Mouse (Mus musculus): ENCODE measurements around the gene Ptma.
A peak's percentile ranks its signal among the peaks of the same experiment; 100 is the strongest.

Gene Ptma

DNA sequence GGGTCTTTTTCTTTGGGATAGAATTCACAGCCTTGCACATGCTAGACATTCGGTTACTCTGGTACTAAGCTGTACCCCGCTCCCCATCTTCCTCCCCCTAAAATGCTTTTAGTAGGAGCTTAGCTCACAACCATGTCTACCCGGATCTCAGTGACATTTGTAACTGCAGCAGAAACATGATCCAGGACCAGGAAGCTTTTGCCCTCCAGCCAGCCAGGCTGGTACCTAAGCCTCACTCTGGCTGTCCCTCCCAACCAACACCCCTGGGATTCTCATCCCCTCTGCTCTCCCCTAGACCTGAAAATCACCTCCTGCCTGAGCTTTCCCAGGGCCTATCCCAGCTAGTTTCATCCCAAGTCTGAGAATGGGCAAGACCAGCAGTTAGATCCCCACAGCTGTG lies 32.7 kb upstream of the Ptma start:
- no peak for DNase-seq (ENCODE audit: extremely low read depth, insufficient read length, low spot score)

GRCm38 (mm10) chr1:86496340-86496739 lies 30.2 kb upstream of the Ptma start:
- no peak for DNase-seq (ENCODE audit: extremely low read depth, insufficient read length, low spot score)

GRCm38 (mm10) chr1:86497361-86497760 lies 29.2 kb upstream of the Ptma start:
- DNase-seq (ENCODE audit: extremely low read depth, insufficient read length, low spot score), result no peak

DNA sequence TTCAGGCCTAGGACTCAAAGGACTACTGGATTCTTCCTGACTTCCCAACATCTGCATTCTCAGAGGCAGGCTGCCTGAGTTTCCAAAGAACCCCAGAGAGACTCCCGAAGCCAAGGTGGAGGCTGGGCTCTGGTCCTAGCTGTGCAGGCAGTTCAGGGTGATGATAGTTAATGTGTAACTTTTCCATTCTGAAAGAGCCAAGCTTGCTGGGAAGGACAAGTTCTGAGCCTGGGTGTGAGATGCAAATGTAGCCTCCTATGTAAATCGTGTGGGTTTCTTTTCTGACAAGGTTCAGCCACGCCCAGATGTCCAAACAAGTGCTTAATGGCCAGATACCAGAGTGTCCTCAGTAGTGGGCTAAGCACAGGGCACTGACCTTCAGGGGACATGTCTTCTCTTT lies 28.5 kb upstream of the Ptma start:
- no peak for DNase-seq (ENCODE audit: extremely low read depth, insufficient read length, low spot score)

DNA sequence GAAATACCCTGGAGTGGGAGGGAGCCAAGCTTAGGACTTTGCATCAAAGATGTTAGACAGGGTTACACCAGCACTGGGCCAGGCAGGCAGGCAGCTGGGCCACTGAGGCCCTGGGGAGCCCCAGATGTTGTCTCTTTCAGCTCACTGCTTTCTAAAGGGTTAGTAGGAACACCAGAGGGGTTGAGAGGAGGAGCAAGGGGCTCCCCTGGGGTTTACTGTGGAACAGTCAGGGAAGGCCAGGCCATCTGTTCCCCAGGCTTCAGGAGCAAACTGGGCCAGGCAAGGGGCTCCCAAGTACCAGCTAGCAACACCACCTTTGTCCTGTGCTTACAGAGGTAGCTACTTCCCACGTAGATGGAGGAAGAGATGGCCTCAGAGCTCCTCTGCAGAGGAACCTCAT lies 27.9 kb upstream of the Ptma start:
- DNase-seq (ENCODE audit: extremely low read depth, insufficient read length, low spot score), result no peak

DNA sequence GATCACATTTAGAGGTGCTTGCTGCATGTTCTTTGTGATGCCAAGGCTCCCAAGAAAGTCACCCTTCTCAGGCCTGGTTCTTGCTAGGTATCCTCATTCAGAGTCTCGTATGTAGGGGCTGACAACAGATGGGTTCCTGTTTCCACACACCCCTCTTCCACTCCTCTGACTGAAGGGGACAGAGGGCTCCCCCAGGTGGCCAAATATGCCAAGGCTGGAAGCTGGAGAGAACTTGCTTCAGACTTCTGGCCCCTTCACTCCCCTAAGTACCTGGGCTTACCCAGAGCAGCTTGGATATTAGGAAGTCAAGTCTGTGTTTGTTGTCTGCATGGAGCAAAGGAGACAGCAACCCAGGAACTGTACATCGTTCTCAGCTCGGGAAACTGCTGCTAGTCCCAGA lies 26.6 kb upstream of the Ptma start:
- DNase-seq (ENCODE audit: extremely low read depth, insufficient read length, low spot score), result no peak

DNA sequence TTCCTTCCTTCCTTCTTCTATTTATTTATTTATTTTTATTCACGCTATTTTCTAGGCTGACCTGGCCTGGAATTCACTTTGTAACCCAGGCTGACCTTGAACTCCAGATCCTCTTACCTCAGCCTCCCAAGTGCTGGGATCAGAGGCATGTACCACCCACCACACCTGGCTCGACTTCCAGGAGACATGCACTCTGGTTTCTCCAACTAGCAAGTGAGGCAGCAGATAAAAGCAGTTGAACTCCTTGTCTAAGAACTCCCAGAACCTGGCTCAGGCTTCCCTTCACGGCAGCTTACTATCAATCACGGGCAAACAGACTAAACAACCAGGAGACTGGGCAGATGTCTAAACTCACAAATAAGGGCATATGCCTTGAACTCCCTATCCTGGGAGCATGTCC lies 25.8 kb upstream of the Ptma start:
- no peak for DNase-seq (ENCODE audit: extremely low read depth, insufficient read length, low spot score)

DNA sequence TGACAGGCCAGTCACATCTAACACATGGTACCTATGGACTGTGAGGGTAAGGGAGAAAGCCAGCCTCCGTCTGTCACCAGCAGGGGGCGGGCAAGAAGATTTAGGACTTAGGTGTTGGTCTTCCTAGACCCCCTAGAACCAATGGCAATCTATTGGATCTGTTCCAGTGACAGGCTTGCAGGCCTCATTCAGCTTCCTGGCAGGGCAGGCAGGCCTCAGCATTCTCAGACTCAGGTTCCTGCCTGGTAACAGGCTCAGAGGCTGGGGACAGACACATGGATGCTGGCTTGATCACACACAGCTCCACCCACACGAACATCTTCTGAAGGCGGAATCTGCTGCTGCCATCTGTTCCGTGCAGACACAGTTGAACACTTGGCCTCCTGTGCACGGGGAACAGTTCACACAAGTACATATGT lies 25.4 kb upstream of the Ptma start:
- DNase-seq (ENCODE audit: extremely low read depth, insufficient read length, low spot score), result peak; percentile 74

DNA sequence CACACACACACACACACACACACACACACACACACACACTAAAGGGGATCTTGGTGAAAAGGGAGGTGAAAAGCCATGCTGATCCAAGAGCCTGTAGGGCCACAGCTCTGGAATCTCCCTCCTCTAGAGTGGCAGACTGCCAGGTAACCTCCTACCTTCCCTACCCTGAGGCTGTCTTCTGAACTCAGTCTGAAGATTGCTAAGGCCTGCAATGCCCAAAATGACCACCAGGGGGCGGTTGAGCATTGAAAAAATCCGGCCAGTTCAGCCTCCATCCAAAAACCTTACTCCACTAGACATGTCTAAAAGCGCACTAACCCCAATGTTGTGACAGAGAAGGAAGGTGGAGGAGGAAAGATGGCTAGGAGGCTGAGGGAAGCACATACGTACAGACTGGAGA lies 25.0 kb upstream of the Ptma start:
- DNase-seq (ENCODE audit: extremely low read depth, insufficient read length, low spot score), result peak; percentile 75

- DNase-seq (ENCODE audit: extremely low read depth, insufficient read length, low spot score), result no peak
These were observed 24.1 kb upstream of the Ptma start for GRCm38 (mm10) chr1:86502221-86503048.

- DNase-seq (ENCODE audit: extremely low read depth, insufficient read length, low spot score), result peak; percentile 82
These were observed 23.3 kb upstream of the Ptma start for GRCm38 (mm10) chr1:86503165-86503747.

DNA sequence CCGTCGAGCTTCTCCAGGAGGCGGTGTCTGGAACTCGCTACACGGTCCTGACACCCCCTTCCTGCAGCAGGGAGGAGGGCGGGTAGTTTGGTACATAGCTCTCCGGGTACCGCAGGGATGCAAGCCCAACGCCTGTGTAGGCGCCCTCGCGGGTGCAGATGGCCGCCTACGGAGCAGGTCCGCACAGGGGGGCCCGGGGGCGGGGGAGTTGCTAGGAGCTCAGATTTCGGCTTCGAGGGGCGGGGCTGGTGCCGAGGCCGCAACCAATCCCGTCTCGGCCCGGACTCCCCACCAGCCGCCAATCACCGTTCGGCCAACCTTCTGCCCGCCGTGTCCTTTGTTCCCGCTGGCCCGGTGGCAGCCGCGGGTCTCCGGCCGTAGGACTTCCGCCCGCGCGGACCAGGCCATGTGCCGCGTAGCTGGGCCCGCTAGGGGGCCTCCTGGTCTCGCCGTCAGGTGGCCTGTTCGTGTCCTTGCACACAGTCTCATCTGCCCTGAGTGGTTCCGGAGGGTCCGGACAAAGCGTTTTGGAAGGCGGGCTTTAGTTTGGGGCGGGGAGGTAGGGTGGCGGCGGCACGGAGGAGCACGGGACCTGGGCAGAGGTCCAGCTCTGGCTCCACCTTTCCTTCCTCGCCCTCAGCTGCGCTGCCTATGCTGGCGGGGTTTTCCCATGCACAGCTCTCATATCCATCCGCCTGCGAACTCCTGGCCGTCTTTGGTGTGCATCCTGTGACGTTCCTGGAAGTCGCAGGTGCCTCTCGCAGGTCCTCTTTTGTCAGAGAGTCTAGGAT lies 22.4 kb upstream of the Ptma start:
- peak; percentile 99 for DNase-seq (ENCODE audit: extremely low read depth, insufficient read length, low spot score)

- DNase-seq (ENCODE audit: extremely low read depth, insufficient read length, low spot score), result peak; percentile 55
These were observed 21.7 kb upstream of the Ptma start for GRCm38 (mm10) chr1:86504697-86505421.

- peak; percentile 53 for DNase-seq (ENCODE audit: extremely low read depth, insufficient read length, low spot score)
These were observed 21.1 kb upstream of the Ptma start for GRCm38 (mm10) chr1:86505461-86505860.

GRCm38 (mm10) chr1:86506420-86506819 lies 20.1 kb upstream of the Ptma start:
- DNase-seq (ENCODE audit: extremely low read depth, insufficient read length, low spot score), result no peak

GRCm38 (mm10) chr1:86507866-86508265 lies 18.7 kb upstream of the Ptma start:
- no peak for DNase-seq (ENCODE audit: extremely low read depth, insufficient read length, low spot score)

DNA sequence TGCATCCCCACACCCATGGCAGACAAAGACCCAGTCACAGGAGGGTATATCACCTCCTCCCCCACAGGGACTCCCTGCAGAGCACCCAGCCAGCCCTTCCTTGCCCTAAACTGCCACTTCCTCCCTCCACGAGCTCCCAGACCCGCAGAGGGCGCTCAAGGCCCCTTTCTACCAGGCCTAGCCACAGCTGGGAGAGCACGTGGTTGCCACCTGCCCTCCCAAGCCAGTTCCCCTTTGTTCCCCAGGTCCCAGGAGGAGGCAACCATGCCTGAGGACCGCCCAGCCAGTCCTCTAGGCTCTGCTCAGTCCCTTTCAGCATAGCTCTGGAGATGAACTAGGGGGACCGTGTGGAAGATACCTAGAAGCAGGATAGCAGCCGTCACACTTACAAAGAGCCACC lies 17.1 kb upstream of the Ptma start:
- DNase-seq (ENCODE audit: extremely low read depth, insufficient read length, low spot score), result peak; percentile 80

DNA sequence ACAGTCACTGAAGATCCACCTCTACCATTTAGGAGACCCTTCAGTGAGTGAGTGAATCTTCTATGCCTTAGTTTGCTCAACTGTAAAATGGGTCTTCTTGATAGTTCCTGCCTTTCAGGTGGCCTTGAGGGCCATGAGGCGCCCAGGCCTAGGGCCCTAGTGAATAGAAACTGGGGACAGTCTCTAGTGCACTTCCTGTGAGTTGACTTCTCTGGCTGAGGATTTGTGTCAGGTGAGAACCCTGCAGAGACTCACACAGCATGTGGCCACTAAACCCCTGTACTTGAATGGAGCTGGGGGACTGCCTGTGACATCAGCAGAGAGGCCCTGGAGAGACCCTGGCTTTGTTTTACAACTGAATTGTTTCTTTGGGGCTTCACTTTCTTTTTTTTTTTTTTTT lies 16.3 kb upstream of the Ptma start:
- DNase-seq (ENCODE audit: extremely low read depth, insufficient read length, low spot score), result no peak

- DNase-seq (ENCODE audit: extremely low read depth, insufficient read length, low spot score), result peak; percentile 72
These were observed 15.7 kb upstream of the Ptma start for GRCm38 (mm10) chr1:86510676-86511441.

DNA sequence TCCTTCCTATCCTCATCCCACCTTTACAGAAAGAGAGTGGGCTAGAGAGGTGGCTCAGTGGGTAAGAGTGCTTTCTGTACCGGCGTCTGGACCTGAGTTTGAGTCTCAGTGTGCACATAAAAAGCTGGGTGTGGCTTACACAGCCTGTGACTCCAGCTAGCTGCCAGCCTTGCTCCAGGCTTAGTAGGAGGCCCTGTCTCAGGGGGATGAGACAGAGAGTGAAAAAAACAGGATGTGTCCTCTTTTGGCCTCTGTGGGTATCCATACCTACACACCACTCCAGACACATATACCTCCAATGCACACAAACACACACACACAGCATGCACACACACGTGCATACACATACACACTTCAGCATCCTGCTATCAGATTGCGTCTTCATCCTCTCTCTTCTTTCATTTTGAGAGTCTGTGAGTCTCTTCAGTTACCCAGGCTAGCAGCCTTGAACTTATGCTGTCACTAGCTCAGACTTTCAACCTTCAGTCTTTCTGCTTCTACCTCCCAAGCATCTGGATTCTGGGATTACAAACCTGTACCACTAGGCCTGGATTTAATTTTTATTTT lies 14.3 kb upstream of the Ptma start:
- no peak for DNase-seq (ENCODE audit: extremely low read depth, insufficient read length, low spot score)
